Mouse (Mus musculus) hematopoietic stem cell, adult 5-6 weeks (primary cell): ENCODE data around the gene Dhx8. TPM values are rescaled to one million over a fixed set of nuclear protein-coding genes. Genes with fewer than 3 reads are reported as not detected.

Source experiments
- ATAC-seq, 2 experiments: fragments of 125-278 bp in 1 of 2; replicated peaks in 1 of 2; 2 replicates each; pipeline ENCODE4 v1.8.0; 2016 to 2017; ENCODE audit warnings: inconsistent platforms in 2 of 2, mild to moderate bottlenecking in 2 of 2, moderate number of reproducible peaks in 2 of 2, low read depth in 1 of 2, moderate TSS enrichment in 1 of 2; ENCODE audit not compliant: low FRiP score in 2 of 2, poor library complexity in 2 of 2, severe bottlenecking in 2 of 2, insufficient read depth in 1 of 2, low TSS enrichment in 1 of 2
- total RNA-seq: library from RNA; stranded (forward); fragments of 172-1452, 232-1000 nt; gene quantifications from 2 replicates; pipeline ENCODE4 v1.2.3, GENCODE M21; 2017

Gene Dhx8
- total RNA-seq, 1 experiment from 2014 or later, result 33.5 TPM

DNA sequence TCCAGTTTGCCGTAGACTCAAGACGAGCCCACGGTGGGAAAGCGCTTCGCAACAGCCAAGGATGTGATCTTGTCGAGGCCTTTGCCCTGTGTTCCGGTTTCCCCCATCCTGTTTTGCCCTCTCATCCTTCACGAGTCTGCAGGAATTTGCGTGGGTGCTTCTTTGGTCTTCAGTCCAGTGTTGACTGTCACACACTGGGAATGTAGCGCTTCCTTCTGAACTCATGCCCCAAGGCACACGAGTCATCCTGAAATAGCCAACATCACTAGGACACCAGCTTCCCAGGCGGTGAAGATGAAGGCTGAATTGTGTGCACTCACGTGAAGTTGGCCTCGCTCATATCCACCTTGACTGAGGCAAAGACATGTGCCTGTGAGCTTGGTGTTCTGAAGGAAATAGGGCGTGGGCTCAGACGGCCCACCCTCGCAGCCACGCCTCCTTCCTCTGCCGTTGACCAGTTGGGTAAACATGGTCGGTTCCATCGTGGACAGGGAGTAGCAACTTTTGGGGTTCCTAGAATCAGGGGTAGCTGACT is 12.7 kb upstream of the Dhx8 start:
- no peak for ATAC-seq

DNA sequence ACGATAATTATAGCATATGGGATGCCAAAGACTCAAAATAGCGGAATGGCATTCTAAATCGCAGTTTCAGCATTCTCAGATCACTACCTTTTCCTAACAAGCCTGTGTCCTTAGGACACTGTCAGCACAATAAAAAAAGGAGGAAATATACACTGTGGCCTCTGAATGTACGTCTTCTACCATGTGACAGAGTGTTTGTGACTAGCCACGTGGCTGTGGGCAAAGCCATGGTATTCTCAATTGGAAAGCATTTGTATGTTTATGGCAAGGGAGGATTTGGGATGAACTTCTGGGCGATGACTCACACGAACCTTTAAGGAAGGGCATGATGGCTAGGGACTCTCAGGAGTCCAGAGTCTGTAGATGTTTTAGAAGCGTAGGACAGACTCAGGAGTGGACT is 7.7 kb upstream of the Dhx8 start:
- ATAC-seq, result no peak

DNA sequence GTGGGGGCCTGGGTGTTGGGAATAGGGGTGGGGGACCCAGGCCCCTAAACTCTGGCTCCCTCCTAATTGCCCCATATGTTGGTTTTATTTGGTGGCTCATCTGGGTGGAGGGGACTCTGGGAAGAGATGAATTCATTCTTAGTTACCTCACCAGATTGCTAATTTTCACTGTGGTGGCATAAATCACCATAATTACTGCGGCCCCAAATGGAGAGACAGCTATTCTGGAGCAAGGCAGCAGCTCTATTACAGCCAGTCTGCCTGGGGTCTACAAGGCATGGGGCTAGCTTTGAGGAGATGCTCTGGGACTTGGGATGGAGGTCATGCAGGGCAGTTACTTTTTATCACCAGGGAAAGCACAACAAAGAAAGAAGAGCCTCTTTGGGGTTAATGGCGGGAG is 6.0 kb upstream of the Dhx8 start:
- ATAC-seq, result no peak

DNA sequence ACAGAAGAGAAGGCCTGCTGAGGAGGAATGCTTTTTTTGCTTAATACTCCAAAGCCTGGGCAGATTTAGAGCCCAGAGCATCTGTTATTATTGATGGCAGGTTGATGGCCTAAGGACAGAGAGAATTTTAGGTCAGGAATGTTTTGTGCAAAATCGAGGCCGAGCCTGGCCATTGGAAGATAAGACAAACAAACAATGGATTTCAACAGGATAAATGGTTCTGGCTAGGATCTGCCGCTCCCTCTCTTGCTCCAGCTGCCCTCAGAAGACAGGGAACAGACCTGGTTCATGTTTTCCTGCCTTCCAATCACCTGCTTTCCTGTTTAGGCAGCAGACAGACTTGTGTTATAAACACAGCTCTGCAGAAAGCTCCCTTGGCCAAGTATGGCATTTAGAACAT is 3.4 kb upstream of the Dhx8 start:
- no peak for ATAC-seq

DNA sequence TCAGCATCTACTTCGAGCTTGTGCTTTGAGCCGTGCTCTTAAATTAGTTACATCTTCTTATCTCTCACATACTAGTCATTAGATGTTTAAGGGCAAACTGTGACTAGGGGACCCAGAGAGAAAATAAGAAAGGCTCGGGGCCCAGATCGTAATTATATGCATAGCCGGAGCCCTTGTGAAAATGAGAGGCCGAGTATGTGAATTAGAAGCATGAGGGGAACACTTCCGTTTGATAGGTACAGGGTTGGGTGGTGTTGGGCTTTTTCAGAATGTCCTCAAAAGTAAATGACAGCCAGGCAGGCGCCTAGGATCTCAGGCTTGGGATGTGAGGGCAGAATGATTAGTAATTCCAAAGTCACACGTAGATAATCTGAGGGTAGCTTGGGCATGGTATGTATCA is 877 bp downstream of the Dhx8 start:
- ATAC-seq, result no peak

DNA sequence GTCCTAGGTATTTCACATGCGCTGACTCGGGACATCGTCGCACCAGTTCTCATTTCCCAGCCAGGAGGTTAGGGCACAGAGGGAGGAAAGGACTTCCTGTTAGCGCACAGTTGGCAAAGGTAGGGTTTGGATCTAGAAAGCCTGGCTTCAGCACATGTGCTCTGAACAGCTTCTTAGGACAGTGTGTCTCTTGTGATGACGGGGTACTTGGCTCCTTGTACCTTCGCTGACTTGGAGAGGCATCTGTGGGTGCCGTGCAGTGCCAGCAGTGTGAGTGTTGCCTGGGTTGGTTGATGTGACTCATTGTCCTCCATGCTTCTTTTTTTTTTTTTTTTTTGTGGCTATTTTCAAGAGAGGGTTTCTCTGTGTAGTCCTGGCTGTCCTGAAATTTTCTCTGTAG is 23.9 kb downstream of the Dhx8 start:
- no peak for ATAC-seq

DNA sequence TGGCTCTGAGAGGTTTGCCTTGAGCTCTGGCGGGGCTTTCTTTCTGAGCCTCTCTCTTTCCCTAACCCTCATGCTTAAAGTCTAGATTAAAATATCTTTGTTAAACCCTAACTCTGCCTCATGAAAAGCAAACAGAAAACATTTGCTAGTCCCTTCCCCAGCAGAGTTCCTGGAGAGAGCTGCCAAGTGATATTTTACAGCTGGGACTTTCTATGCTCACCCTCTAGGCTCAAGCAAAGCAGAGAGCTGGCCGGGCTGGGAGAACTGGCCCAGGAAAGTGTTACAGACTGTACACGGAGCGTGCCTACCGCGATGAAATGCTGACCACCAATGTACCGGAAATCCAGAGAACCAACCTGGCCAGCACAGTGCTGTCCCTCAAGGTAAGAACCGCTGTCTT is 24.6 kb downstream of the Dhx8 start:
- no peak for ATAC-seq

DNA sequence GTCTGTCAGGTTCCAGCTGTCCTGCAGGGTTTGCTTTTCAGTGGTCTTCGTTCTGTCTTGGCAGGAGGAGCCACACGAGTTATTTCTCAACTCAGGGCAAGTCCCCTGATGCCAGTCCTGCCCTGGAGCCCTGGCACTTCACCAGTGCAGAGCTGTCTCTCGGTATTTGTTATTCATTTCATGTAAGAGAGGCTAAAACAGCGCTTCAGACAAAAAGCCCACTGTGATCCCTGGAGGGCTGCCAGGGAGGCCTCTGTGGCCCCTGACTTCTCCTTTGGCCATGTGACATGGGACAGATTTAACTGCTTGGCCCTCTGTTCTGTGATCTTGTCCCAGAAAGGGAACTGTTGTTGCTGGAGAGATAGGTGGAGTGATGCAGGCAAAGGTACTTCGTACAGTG is 25.7 kb downstream of the Dhx8 start:
- no peak for ATAC-seq

DNA sequence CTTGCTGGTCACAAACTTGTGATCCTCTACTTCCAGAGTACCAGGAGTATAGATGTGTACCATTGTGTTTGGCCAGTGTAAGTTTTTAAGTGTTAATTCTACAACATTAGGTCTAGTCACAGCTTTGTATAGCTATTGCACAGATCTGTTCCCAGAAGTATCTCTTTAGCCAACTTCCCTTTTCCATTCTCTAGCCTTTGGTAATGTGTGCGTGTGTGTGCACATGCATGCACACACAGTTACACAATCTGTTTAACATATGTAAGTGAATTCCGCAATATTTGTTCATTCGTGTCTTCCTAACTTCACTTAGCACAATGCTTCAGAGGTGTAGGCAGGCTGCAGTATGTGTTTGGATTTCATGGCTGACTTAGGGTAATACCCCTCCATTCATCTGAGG is 26.8 kb downstream of the Dhx8 start:
- no peak; a peak in 1 of 4 replicates for ATAC-seq

DNA sequence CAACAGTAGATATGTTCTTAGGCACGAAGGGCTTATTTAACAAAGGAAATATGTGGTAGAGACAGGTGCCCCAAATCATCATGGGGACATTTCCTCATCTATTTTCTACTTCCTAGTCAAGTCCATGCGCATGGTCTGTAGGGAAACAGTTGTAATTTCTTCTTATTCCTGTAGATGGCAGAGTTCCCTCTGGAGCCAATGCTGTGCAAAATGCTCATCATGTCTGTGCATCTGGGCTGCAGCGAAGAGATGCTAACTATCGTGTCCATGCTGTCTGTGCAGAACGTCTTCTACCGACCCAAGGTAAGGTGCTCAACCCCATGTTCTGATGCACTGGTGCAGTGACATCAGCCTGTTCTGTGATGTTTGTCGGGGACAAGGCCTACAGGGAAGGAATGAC is 31.0 kb downstream of the Dhx8 start:
- peak; percentile 71 to 76 for ATAC-seq

DNA sequence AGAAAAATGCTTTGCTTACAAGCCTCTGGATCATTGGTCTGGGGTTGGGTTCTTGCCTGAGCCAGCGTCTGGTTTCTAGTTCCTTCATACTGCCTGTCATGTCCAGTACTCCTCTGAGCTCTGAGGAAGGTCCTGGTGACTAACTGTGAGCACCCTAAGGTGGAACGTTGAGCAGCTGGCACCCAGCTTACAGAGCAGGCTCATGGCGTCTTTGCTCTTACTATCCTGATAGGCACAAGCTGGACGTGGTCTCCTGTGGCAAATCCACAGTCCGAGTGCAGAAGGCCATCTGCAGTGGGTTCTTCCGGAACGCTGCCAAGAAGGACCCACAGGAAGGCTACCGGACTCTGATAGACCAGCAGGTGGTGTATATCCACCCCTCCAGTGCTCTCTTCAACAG is 31.8 kb downstream of the Dhx8 start:
- ATAC-seq, result no peak

DNA sequence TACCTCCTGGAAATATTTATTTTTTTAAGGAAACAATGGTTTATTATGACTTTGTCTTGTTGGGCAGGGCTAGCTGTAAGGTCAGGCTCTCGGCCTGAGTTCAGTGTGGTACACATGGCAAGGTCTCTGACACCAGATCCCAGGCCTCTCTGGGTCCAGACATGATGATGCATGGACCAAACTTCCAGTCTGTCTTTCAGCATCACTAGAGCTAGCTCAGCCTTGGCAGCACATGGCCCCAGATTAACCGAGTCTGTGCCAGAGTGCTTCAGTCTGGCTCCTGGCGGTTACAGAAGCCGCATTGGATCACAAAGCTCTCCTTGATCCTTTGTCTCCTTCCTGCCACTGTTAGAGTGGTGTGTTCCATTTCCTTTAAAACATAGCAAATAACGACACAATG is 34.6 kb downstream of the Dhx8 start:
- ATAC-seq, result no peak

DNA sequence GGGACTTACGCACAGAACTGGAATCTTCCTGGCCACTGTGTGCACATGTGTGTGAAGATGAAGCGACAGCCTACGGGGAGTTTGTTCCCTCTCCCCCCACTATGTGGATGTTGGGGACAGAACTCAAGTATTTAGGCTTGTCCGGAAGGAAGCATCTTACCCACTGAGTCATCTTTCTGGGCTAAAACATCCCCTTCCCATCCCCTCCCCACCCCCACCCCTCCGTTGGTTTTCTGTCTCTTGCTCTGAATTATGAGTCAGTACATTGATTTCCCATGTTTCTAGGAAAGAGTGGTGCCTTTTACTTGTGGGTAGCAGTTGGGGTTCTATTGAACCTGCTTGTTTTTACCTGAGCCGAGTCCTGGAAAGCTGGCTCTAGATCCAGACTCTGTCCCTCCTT is 36.0 kb downstream of the Dhx8 start:
- ATAC-seq, result no peak

DNA sequence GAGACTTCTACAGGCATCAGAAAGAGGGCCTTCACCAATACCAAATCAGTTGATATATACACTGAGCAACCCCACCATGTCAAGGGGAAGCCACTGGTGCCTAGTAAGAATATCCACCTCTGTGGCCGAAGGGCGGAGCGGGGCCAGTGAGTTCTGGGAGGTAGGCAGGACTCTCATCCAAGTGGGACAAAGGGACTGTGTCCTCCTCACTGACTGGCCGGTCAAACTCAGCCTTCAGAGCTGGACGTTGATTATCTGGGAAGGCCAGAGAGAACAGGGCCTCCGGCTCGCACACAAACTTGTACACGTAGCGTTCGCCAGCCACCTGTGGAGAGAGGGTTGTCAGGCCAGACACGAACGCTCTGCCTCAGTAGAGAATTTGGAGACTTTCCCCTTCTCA is 37.5 kb downstream of the Dhx8 start:
- no peak for ATAC-seq

DNA sequence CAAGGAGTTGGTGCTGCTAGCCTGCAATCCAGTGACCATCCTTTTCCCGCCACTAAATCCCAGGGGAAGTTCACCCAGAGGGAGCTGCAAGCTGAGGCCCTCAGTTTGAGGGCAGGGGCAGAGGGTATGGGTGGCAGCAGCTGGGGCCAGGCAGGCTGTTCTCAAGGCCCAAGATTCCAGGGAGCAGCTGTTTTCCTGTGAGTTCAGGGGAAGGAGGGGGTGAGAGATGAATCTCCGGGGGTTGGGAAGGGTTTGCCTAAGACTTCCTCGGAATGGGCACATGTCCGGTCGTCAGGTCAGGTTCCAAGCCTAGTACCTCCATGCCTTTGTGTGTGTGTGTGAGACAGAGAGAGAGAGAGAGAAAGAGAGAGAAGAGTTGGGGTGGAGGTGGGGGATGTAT is 39.3 kb downstream of the Dhx8 start:
- ATAC-seq, result no peak

DNA sequence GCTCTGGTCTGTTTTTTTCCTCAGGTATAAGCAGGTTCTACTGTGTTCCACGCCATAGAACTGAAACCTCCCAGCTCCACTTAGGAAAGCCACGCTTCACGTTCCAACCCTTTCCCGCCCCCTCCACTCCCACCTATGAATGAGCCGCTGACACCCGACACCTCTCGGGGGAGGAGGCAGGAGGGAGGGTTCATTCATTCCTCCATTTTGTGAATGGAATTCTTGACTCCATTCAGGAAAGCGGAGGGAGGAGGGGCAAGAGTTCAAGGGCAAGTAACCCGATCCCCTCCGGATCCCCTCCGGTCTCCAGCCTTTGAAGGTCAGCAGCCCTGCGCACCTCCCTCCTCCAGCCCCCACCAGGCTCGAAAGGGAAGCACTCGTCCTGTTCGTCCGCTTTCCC is 39.7 kb downstream of the Dhx8 start:
- ATAC-seq, result peak in 1 of 2 experiments; percentile 34; a peak in 1 of 4 replicates

DNA sequence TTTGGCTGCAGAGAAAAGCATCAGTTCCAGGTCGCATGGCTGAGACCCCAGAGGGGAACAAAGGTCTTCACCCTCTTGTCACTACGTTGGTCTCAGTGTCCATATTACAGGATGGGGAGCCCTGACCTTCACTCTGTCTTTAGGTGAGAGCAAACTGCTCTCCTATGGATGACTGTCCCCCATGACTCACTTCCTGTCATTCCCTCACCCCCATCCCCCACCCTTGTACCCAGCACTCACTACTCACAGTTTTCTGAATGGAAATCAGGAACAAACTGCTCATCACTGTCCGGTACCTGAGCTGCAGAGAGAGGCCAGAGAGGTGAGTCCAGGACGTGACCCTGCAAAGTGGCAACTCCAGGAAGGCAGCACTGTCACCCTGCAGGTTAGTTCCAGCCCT is 44.1 kb downstream of the Dhx8 start:
- no peak for ATAC-seq

DNA sequence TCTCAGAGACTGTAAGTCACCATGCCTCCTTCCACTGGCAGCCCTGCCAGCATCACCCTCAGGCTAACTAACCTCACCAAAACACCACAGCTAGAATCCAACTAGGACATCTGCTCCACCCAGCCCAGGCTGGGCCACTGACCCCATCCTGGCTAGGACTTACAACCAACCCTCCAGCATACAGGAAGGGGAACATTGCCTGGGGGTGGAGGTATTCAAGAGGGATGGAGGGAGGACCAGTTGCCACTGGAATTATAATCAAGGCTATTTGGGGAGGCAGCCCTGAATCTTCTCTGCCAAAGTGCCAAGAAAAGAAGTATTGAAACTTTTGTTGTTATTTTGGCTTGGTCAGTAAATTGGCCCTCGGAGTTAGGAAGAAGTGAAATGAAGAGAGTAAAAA is 50.4 kb downstream of the Dhx8 start:
- ATAC-seq, result no peak

DNA sequence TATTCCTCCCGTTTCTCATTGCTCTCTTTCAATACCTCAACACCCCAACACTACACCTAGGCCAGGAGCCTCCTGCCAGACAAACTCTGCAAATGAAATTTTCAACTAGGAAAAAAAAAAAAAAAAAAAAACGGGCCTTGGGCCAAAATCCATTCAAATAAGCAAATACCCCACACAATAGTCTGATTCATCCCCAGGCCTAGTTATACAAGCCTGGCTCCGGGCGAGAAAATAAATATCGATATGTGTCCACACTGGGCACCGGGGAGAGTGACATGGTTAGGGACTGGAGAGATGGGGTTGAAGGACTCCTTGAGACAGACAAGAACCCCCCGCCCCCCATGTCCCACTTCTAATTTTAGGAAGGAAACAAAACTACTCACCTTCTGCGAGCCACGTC is 50.9 kb downstream of the Dhx8 start:
- ATAC-seq, result no peak

DNA sequence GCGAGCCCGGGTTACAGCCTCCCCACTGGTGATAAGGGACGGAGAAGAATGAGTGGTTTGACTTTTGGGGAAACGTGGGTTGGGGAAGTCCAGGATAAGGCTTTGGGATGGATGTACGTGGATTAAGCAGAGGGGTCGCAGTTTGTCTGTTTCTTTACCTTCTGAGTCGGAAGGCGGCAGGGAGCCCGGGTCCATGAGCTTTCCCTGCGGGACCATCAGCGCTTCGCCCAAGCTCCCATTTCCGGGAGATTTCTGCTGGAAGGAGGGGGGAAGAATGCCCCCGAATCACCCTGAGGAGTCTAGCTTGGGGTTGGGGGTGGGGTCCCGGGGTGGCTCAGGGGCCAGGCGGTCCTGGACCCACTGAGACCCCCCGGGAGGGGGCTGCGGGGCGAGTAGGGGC is 51.4 kb downstream of the Dhx8 start:
- no peak for ATAC-seq
